Mouse (Mus musculus) adrenal gland, postnatal 25 days (tissue): ENCODE measurements around the gene Dlgap1. TPM values are rescaled to one million over a fixed set of nuclear protein-coding genes. Genes with fewer than 3 reads are reported as not detected.
A peak's percentile ranks its signal among the peaks of the same experiment; 100 is the strongest.

Experiments
- DNase-seq: peaks from one replicate; pipeline ENCODE4 v3.0.0; 2021; ENCODE audit warnings: mixed read lengths
- total RNA-seq: library from RNA; stranded (reverse); gene quantifications from 2 replicates; pipeline ENCODE4 v1.2.3, GENCODE M21; 2021

Dlgap1 gene
- total RNA-seq, 1 experiment from 2014 or later, result 55.1 TPM

- DNase-seq, result no peak
Observed at GRCm38 (mm10) chr17:70462771-70463491, 494.1 kb downstream of the Dlgap1 start.

- no peak for DNase-seq
Observed at GRCm38 (mm10) chr17:70466413-70466812, 497.5 kb downstream of the Dlgap1 start.

- DNase-seq, result no peak
Observed at GRCm38 (mm10) chr17:70470970-70471371, 502.1 kb downstream of the Dlgap1 start.

GRCm38 (mm10) chr17:70472162-70472561 is 503.3 kb downstream of the Dlgap1 start:
- DNase-seq, result no peak

GRCm38 (mm10) chr17:70473871-70474270 is 505.0 kb downstream of the Dlgap1 start:
- DNase-seq, result no peak

- no peak for DNase-seq
Observed at GRCm38 (mm10) chr17:70483716-70484115, 514.8 kb downstream of the Dlgap1 start.

- no peak for DNase-seq
Observed at GRCm38 (mm10) chr17:70485668-70486067, 516.8 kb downstream of the Dlgap1 start.

- DNase-seq, result no peak
Observed at GRCm38 (mm10) chr17:70486259-70486658, 517.4 kb downstream of the Dlgap1 start.

- no peak for DNase-seq
Observed at GRCm38 (mm10) chr17:70486831-70487230, 518.0 kb downstream of the Dlgap1 start.

- DNase-seq, result peak; percentile 41
Observed at GRCm38 (mm10) chr17:70488784-70489265, 520.0 kb downstream of the Dlgap1 start.

- no peak for DNase-seq
Observed at GRCm38 (mm10) chr17:70491575-70491974, 522.7 kb downstream of the Dlgap1 start.

- DNase-seq, result no peak
Observed at GRCm38 (mm10) chr17:70494338-70494737, 525.5 kb downstream of the Dlgap1 start.

GRCm38 (mm10) chr17:70498256-70498655 is 529.4 kb downstream of the Dlgap1 start:
- DNase-seq, result no peak

GRCm38 (mm10) chr17:70501933-70502332 is 533.1 kb downstream of the Dlgap1 start:
- peak; percentile 41 for DNase-seq

- DNase-seq, result no peak
Observed at GRCm38 (mm10) chr17:70507759-70508158, 538.9 kb downstream of the Dlgap1 start.

GRCm38 (mm10) chr17:70510441-70510840 is 541.6 kb downstream of the Dlgap1 start:
- DNase-seq, result no peak

- no peak for DNase-seq
Observed at GRCm38 (mm10) chr17:70511401-70511800, 542.5 kb downstream of the Dlgap1 start.

GRCm38 (mm10) chr17:70513736-70514135 is 544.9 kb downstream of the Dlgap1 start:
- DNase-seq, result no peak

GRCm38 (mm10) chr17:70516506-70516905 is 547.6 kb downstream of the Dlgap1 start:
- DNase-seq, result no peak

- DNase-seq, result no peak
Observed at GRCm38 (mm10) chr17:70517333-70517732, 548.5 kb downstream of the Dlgap1 start.

GRCm38 (mm10) chr17:70521058-70521851 is 552.4 kb downstream of the Dlgap1 start:
- DNase-seq, result no peak

- no peak for DNase-seq
Observed at GRCm38 (mm10) chr17:70521971-70522370, 553.1 kb downstream of the Dlgap1 start.

GRCm38 (mm10) chr17:70525990-70526389 is 557.1 kb downstream of the Dlgap1 start:
- no peak for DNase-seq
